Mouse (Mus musculus) left cerebral cortex, adult 8-10 months (tissue): ENCODE data around the gene Vsig2. TPM values are rescaled to one million over a fixed set of nuclear protein-coding genes. Genes with fewer than 3 reads are reported as not detected.

Source experiments
- DNase-seq, 2 experiments: peaks; one replicate each; pipeline ENCODE4 v3.0.0; 2022; ENCODE audit warnings: low spot score in 2 of 2
- total RNA-seq, 4 experiments: library from RNA; stranded (reverse); gene quantifications; 2 replicates each; pipeline ENCODE4 v1.2.4; 2022

Vsig2 gene
- total RNA-seq, result 1 to 10 TPM; 2.8 to 4.6 (median 3.8) TPM

DNA sequence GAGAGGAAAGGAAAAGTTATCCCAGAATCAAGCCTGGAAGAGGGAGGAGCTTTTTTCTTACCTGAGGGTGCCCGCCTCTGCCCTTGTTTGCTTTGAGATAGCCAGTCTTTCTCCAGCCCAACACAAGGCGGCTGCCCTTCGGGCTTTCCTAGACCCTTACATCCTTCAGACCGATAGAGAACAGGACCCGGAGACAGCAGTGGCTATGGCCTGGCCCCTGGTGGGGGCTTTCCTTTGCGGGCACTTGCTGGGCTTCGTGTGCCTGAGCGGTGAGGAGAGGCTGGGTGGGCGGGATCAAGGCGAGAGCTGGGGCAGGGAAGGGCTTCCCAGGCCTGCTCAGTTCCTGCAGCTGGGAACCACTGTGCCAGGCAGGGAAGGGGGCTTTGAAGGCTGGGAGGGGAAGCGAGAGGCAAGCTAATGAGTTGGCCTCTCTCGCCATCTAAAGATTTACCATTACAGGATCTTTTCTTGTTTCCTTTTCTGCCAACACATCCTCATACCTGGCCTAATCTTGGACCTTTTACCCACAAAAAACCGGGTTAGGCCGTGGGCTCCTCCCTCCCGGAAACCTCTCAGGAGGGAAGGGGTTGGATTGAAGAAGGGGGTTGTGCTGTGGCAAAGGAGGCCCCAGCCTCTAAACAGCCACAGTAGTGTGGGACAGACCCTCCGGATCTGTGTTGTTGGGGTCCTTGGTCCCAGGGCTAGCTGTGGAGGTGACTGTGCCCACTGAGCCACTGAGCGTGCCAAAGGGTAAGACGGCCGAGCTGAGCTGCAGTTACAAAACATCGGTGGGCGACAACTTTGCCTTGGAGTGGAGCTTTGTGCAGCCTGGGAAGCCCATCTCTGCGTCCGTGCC, at the start of gene Vsig2:
Gene Vsig2 (plus strand): TSS at position 86 of the 856 bp plus-strand sequence.
- no peak for DNase-seq

DNA sequence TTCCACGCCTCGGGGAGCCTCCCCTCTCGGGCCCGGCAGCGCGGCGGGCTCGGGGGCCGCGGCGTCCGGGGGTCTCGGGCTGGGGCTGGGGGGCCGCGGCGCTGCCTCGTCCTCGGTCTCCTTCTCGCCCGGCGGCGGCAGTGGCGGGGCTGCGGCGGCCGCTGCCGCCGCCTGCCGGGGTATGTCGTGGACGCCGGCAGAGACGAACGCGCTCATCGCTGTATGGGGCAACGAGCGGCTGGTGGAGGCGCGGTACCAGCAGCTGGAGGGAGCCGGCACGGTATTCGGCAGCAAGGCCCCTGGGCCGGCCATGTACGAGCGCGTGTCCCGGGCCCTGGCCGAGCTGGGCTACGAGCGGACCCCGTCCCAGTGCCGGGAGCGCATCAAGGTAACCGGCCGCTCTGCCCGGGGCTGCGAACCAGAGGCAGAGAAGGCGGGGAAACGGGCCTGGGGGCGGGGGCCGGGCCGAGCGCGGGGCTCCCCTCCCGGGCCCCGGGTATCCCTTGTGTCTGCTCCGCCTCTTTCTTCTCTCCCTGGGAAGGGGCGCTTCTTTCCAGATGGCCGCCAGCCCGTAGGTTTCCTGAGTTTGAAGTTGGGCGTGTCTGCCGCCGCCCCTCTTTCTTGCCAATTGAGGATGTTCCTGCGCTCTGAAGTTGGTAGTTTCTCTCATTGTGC, 49.5 kb upstream of the Vsig2 start:
- DNase-seq, result peak; percentile 12 to 18

DNA sequence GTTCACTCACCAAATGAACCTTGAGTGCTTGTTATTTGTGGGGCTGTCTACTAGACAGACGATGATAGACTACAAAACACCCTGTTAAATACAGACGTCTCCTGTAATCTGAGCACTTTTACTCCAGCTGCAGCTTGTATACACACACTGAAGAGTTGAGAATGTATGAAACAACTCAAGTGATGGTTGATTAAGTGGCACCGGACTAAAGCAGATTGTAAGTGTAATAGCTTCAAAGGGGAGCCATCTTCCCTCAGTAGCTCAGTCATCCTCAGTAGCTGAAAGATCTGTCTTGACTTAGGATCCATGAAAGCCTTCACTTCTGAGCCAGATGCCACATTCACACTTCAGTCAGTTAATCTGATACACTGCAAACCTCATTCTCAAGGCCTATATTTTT, 43.3 kb upstream of the Vsig2 start:
- DNase-seq, result no peak

DNA sequence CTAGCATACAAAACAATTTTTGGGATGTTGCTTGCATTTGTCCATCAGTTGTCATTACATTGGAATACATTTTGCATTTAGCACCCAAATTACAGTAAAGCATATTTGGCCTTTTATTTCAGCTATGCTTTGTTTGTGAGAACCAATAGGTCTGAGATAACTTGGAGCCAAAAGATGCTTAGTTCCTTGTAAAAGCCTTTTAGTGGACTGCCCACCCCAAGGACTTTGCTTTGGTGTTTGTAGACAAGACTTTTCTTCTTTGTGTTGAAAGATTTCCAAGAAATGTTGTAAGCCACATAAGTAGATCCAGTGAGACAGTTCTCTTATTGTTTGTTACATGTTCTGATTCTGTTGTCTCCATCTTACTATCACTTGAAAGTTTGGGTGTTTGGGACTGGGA, 42.7 kb upstream of the Vsig2 start:
- DNase-seq, result no peak

DNA sequence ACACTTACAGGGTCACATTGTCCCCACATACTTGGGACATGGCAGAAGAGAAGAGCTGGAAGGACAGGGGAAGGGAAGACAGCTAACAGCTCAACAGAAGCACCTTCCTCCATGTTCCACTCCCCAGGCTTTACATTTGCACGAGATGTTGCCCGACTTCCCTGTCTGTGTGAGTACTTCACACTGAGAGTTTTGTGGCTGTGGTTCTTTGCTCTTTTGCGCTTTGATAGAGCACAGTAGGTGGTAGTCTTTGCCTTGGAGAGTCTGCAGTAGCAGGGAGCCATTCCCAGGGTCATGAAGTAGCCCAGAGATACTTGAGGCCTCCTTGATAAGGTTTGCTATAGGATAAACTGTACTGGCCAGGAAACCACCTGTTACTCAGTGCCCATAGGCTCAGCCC, 38.9 kb upstream of the Vsig2 start:
- no peak for DNase-seq

DNA sequence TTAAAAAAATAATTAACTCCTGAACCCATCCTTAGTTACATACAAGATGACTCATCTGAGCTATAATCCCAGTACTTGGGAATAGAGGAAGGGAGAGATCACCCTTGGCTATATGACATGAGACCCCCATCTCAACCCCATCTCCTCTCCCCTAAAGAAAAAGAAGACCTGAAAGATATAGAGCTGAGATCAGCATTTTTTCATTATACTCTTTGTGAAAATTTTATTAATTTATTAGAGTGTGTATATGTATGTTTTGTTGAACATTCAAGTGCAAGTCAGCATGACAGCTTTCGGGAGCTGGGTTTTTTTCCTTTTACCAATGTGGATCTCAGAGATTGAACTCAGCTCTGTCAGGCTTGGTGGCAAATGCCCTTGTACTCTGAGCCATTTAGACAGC, 37.9 kb upstream of the Vsig2 start:
- DNase-seq, result no peak

DNA sequence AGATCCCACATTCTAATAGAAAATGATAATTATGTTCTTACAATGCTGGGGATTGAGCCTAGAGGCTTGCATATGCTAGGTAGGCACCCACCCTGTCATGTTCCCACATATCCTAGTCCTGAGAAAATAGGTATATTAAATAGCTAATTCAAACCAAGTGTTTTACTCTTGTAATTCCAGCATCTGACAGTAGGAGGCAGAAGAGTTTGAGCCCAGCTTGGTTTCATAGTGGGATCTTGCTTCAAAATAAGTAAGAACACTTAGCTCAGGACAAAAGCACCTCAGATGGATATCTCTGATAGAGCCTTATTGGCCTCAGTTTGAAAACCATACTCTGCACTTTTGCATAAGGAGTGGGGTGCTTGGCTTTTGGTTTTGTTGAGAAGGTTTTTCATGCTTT, 34.7 kb upstream of the Vsig2 start:
- DNase-seq, result no peak

DNA sequence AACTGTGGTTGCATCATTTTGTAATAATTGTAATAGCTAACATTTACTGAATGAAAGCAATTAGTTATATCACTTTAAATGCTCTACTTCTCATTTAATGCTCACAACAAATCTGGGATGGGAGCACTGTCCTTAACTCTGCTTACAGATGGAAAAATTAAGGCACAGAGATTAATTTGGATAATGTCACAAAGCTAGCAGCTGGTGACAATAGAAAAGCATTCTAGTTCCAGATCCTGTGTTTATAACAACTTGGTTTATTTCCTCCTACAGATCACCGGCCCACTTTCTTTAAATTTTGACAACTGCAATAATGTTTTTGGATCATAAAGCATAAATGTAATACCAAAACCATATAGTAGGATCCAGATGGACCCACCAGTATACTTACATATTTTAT, 33.0 kb upstream of the Vsig2 start:
- DNase-seq, result no peak

DNA sequence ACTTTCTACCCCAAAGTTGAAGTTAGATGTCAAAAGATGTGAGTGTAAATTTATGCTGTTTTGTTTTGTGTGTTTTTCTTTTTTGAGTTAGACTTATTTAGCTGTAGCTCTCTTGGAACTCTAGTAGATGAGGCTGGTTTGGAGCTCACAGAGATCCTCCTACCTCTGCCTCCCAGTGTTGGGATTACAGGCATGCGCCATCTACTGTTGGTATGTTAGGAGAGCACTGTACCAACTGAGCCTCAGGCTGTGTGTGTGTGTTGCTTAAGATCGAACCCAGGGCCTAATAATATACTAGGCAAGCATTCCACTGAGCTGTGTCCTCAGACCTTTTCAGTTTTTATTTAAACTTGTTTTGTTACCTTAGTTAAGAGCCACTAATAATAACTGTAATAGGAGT, 27.0 kb upstream of the Vsig2 start:
- DNase-seq, result no peak

DNA sequence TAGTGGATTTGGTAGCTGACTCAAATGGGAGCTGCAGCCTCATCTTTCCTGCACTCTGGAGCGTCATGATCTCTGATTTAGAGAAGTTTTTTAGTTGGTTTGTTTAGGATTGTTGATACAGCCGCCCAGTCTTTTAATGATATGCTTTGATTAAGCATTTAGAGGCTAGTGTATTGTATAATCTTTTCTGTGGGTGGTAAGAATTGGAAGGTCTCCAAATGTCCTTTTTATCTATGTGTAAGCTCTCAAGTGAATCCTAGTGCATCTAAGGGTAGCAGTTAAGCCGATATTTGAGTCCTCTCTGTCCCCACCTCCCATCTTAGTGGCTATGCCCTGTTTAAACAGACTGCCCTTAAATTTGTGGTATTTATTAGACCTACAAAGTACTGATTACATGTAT, 24.6 kb upstream of the Vsig2 start:
- no peak for DNase-seq

DNA sequence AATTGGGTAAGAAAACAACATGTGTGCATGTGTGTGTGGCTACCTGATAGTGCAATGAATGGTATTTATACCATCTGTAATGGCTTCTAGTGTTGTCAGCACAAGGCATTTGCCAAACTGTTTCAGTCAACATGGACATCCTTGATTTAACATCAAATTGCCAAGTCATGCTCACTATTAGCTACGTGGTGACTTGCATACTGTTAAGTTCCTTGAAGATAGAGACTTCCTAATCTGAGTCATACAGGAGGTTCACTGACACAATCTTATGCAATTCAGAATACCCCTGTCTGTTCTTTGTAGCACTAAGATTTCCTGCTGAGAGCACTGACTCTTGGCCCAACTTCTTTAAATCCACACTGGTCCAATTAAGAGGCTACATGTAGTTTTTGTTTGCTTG, 21.6 kb upstream of the Vsig2 start:
- DNase-seq, result no peak

DNA sequence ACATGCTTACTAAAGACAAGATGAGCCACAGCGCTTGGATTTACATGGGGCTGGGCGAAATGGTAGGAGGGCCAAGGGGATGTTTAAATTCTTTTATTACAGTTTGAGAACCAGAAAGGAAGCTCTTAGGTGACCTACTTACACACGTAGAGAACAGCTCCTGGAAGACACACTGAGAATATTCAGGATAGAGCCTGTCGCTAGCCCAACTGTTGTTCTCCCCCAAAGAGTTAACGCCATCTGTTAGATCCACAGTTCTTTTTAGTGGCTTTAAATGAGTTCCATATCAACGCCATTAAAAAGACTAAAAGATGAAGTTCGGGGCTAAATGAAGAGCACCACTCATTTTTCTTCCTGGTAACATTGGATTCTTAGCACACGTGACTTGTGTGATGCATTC, 20.1 kb upstream of the Vsig2 start:
- DNase-seq, result no peak

DNA sequence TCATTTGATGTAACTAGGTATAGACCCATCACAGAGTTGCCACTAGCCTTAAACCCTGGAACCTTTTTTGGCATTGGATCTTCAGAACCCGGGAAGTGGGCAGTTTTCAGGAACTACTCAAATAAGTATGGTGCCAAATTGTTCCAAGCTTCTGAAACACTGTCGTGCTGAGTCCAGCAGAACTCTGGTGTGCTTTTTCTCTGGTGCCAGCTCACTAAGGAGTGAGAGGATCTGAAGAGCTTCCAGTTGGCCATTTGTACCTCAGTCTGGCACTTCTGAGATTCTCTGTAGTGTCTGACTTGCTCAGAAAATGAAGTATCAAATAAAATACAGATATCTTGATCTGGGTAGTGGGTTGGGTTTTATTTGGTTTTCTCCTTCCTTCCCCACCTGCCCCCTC, 19.1 kb upstream of the Vsig2 start:
- DNase-seq, result no peak

DNA sequence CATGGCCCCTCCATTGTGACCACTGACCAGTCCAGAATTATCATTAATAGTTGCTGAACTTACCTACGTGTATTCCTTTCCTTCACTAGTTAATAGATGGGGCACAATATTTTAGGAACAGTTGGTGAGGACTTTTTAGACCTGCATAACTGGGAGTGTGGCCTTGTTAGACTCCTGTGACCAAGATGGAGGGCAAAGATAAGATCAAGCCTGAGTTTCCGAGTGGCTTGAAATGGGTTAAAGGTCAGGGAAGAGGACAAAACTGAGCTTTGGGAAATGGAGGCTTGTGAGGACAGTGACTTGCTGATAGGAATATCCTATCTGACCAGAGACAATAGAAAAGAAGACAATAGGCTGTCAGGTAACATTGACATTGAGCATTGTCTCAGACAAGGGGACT, 13.6 kb upstream of the Vsig2 start:
- DNase-seq, result no peak

DNA sequence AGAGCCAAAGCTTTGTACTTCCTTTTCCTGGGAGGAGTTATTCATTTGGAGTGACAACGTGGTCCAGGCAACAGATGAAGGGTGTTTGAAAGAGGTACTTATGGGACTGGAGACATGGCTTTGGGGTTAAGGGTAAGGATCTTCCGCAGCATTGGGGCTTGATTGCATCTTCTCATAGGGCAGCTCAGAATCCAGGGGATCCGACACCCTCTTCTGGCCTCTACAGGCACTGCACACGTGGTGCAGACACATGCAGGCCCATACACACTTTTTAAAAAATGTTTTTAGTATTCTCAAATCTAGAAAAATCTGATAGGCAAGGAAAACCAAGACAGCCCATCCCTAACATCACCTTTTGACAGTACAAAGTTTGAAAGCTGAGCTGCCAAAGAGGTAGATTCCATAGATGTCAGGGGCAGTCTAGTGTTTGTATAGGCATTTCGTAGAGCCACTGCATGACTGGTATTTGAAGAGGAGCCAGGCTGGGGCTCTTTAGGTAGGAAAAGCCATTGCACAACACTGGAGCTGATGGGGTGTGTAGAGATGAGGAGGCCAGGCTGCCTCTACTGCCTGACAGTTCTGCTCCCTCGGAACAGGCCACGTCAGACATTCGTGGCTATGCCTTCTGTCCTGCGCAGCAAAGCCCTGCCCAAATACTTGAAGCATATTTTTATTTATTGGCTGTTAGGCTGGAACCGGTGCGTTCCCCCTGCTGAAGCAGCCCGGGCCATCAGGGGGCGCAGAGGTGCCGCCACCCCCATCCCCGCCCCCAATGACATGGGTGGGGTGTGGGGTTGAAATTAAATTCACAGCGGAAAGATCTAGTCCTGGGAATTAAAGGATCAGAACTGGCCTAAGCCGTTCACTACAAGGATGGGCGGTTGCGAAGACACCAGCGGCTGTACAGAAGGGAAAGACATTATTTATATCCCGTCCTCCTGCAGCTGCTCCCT, 12.3 kb upstream of the Vsig2 start:
- no peak for DNase-seq

DNA sequence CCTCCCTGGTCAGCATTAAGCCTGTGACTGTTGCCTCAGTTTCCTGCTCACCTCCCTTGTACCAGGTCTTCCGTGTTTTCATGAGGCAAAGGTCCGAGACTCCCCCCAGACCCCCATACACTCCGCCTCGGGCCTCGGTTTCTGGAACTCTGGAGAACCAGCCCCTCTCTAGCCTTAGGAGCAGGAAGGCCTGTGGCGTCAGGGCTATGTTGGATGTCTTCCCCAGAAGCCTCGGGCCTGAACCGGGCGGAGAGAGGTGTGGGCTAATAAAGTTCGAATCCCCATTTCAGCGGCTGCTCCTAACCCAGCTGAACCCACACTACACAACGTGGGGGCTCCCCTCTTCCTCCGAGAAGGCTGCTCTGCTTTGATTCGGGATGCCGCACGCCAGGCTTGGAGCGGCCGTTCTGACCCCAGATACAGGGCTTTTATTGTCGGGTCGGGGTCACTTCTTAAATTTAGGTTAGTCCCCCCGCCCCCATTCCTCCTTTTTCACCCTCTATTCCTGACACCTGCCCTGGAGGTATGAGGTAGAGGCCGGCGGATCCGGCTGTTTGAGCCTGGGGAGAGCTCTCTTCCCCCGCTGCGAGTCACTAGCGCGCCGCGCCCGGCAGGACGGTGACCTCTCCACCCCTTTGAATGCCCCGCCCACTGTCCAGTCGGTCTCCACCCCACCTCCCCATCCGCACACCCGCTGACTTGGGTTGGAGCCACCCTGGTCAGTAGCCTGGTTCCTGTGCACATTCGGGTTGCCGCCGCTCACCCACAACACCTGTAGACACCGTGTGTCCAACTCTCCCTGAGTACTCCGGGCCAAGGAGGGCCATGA, 11.4 kb upstream of the Vsig2 start, which contains the start of gene Esam:
Gene Esam (plus strand): TSS at position 683 of the 829 bp plus-strand sequence.
- no peak for DNase-seq

DNA sequence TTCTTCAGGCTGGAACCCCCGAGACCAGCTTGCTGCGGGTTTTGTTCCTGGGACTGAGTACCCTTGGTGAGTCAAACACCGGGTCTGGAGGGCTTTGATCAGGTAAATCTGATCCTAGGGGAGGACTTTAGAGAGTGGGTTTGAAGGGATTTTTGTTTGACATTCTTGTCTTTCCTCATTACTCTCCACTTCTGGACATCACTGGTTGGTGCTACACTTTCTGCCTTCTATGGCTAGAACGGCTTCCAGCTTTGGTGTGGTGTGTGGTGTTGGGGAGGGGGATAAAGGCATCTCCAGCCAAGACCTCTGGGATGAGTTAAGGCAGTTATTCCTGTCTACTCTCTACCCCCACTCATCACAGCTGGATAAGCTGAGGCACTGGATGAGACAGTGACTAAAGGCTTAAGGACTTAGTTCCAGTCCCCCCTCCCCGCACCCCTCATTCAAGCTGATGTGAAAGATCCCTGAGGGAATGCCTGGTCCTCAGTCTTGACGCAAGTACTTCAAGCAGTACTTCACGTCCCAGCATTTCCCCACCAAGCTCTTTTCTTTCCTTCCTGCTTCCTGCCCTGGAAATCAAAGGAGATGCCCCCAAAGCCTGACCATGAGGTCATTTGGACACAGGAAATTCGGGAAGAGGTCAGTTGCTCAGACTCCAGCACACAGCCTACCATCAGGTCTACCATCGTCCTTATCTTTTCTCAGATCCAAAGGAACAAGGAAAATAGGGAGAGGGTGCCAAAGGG, 10.7 kb upstream of the Vsig2 start:
- no peak for DNase-seq

DNA sequence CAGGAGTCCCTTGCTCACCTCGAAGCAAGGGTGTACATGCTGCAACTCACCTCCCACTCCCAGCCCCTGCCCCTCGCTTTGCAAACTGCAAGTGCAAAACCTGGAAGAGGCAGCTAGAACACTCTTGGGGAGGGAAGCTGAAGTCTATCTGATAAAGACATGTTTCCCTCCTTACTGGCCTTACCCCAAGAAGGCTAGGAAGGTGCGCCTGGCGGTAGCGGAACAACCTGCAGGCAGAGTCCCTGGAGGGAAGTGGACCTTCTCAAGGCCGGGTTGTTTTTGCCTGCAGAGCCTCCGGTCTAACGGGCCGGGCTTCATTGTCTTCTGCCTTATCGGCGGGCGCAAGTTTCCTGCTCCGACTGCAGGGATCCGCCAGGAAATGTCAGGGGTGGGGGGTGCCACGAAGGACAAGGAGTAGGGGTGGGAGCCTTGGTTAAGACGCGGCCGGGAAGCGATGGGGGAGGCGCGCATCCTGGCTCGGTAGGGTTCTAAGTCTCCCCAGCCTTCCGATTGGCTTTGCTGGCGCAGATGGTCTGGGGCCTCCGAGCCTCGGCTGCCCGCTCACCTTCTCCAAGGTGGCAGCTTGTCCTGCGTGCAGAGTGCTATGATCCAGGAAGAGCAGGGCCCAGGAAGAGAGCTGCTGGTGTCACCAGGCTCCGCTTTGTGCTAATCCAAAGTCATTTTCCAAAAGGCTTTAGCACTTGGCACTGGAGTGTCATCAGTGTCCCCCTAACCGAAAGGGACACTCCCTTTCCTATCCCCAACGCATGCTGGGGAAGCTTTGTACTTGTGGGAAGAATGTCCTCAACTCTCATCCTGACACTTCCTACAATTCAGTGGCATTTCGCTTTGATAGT, 8.8 kb upstream of the Vsig2 start:
- DNase-seq, result no peak
